Mouse (Mus musculus) urinary bladder, postnatal 25 days (tissue): ENCODE measurements around the gene Glce.

Source experiments
- DNase-seq: peaks from one replicate; pipeline ENCODE4 v3.0.0; 2022; ENCODE audit warnings: low spot score

Glce gene

GRCm38 (mm10) chr9:62122508-62123215 is at the start of gene Glce:
Glce (minus strand) TSS chr9:62122655.
- peak; percentile 94 for DNase-seq

DNA sequence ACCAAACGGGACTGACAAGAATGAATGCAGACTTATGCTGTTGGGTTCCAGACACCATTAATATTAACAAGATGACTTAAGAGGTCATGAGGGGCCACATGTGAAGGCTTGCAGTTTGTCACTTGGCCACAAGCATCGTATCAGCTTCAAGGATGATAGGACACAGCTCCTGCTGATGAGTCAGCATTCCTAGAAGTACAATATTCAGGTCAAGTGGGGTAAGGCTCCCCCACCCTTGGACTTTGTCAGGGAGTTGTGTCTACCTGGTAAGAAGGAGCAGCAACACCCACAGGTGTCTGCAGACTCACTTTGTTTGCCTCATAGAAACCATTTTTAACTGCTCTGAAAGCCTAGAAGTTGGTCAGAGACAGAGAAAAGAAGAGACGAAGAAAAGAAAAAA is 49.8 kb upstream of the Glce start:
- DNase-seq = no peak

DNA sequence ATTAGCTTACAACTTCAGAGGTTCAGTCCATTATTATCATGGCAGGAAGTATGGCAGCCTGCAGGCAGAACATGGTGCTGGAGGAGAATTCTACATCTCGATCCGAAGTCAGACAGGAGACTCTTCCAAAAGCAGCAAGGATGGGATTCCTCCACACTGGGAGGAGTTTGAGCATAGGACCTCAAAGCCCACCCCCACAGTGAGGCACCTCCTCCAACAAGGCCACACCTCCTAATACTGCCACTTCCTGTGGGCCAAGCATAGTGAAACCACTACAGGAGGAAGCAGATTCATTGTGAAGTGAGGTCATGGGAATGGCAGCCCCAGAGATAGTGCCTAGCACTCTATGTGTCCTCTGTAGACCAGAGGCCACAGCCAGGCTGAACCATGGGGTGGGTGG is 48.5 kb upstream of the Glce start:
- no peak for DNase-seq

DNA sequence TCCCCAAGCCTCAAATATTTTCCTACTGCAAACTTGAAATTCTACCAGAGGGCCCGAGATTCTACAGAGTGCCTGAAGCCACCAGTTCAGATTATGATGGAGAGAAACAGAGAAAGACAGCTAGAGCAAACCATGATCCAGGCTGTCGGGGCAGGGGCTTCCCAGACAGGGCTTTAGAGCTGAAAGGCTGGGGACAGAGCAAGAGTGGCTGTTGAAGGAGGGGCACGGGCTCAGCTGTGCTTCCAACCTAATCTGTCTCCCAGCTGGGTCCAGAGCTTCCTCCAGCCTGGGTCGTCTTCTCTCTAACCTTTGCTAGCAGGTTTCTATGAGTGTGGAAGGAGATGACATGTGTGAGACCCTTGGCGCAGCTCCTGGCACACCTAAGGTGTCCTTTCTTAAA is 44.2 kb upstream of the Glce start:
- no peak for DNase-seq

GRCm38 (mm10) chr9:62166186-62166585 is 43.7 kb upstream of the Glce start:
- DNase-seq = no peak

- DNase-seq = no peak
Measured at GRCm38 (mm10) chr9:62162889-62163291, 40.4 kb upstream of the Glce start.

DNA sequence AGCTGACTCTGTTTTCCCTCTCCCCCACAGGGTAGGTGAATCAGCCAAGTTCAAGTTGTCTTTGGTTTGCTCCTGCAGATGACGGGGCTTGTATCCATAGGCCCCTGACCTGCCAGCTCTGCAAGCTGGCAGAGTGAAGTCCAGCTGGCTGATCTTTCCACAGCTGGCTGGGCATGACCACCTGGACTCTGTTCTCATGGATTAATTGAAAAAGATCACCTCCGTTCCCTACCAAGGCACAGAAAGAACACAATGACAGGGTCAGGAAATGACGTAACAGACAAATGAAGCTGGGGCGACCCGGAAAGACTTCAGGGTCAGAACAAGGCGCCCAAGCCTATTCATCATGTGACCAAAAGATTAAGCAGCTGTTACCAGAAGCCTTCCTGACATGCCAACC is 38.3 kb upstream of the Glce start:
- DNase-seq = no peak

DNA sequence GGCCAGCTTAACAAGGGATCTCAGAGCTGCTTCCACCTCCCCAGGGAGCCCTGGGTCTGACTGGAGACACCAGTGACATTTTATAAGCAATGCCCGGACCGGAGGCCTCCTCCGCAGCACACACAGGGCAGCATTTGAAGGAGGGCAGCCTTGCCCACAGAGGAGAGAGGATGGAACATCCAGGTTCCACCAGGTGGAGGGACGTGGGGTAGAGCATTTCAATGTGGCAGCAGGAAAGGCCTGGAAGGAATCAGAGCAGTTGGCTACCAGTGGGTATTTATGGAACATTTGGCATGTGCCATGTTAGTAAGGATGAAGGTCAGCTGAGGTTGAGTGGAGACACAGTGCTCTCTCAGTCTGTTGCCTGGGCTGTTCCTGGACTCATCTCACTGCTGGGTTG is 36.3 kb upstream of the Glce start:
- DNase-seq = no peak

DNA sequence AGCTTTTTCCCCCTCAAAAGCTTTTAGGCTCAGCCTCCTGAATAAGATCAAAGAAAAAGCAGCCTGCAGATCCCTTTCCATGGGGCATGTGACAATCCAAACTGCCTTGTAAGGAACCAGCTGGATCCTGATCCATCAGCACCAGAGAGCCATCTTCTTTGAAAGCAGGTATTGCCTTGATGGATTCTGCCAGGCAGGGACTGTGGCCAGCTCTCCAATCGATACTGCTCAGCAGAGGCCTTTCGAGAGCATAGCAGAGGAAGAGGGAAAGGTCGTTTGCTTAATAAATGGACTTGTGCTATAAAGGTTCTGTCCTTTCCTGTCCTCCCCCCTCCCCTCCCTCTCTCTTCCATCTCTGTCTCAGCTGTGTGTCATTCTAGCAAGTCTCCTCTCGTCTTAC is 33.4 kb upstream of the Glce start:
- DNase-seq = no peak

- no peak for DNase-seq
Measured at GRCm38 (mm10) chr9:62155400-62155799, 32.9 kb upstream of the Glce start.

DNA sequence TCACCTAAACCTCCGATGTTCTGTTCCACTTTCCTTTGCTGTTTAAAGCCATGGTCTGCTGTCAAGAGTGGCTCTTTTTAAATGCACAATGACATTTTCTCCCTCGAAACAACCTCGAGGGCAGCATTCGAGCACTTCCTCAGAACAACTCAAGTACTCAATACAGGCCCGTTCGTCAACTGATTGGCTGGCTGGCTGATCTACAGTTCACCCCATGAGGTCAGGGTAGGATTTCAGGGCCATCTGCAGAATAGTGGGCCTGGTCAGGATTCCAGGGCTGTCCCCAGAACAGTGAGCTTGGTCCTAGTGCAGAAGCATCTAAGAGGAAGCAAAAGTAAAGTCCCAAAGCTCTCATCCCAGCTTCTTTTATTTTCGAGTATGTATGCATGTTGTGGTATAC is 32.5 kb upstream of the Glce start:
- DNase-seq = no peak

- no peak for DNase-seq
Measured at GRCm38 (mm10) chr9:62154551-62154950, 32.1 kb upstream of the Glce start.

DNA sequence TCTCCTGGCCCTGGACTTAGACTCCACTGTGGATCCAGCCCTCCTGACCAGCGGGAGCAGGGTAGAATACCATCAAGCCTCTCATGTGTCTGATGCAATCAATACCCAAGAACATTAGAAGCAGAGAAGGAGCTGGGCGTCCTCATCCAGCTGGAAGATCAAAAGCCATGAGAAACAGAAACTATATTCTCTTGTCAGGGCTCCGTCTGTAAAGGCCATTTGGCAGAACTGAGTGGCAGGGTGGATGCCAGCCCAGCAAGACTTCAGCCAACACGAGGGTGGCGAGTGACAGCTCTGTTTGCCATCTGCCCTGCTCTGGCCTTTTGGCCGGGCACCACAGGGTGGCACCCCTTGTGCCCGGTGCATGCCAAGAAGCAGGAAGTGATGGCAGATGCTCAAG is 30.8 kb upstream of the Glce start:
- DNase-seq = no peak

GRCm38 (mm10) chr9:62152506-62152905 is 30.1 kb upstream of the Glce start:
- DNase-seq = no peak

GRCm38 (mm10) chr9:62145198-62145597 is 22.7 kb upstream of the Glce start:
- no peak for DNase-seq

GRCm38 (mm10) chr9:62143428-62143827 is 21.0 kb upstream of the Glce start:
- DNase-seq = no peak

DNA sequence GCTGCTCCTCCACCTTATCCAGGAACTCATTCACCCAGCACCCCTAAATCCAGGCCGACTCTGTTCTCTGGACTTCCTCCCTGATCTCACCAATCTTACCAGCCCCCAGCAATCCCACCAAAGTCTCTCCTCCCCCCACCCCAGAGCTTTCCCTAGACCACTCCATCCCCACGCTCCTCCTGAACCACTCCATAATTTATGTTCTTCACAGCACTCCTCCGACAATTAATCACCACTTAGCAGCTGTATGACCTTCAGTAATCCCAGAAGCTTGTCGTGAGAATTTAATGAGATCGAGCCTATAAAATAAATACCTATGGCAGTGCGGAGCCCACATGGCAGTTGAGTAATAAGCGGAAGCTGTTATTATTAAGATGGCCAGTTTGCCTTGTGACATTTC is 16.6 kb upstream of the Glce start:
- no peak for DNase-seq

GRCm38 (mm10) chr9:62137259-62137658 is 14.8 kb upstream of the Glce start:
- peak; percentile 28 for DNase-seq

DNA sequence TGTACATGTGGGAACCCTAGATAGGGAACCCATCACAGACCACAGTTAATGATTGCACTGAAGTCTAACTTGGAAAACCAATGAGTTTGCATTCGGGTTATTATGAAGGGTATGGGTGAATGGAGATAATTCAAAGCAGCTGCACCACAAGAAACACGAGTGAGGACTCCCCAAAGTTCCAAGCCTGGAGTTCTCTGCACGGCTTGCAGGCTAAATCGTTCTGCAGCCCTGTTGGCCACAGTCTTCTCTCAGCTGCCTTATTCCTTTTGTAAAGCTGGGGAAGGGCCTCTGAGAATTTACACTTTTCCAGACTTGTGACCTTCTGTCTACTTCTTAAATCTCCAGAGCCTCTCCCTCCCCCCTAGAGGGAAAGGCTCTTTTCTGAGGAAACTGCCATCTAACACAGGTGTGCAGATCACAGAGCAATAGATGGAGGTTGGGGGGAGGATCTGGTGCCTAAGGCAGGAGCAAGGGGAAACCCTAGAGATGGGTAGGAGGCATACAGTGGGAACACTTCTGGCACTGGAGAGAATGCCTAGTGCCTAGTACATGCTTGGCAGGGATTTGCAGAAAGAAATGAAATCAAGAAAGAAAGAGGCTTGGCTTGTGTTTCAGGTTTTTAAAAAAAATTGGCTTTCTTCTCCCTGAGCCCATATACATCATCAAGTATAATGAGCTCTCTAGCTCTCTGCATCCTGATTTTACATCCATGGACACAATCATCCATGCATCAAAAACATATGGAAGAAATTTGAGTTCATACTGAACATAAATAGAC is 9.7 kb upstream of the Glce start:
- DNase-seq = no peak

GRCm38 (mm10) chr9:62130746-62131145 is 8.3 kb upstream of the Glce start:
- DNase-seq = no peak

GRCm38 (mm10) chr9:62128056-62128455 is 5.6 kb upstream of the Glce start:
- no peak for DNase-seq

GRCm38 (mm10) chr9:62125986-62126575 is 3.6 kb upstream of the Glce start:
- DNase-seq = no peak

DNA sequence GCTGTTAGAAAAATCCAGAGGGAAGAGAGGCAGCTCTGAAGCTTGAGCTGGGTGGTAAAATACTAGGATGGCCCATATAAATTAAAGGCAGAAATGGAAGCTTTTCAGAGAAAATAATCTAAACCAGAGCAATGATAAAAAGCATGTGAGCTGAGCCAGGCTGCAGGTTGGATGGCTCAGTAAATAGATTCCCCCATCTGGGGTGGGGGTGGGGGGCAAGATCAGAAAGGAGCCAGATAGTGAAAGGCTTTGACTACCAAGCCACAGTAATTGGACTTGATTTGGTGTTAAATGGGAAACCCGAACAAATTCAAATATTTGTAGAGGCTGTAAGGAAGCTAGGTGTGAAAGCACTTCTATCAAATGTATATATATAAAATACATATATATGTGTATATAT is 1.8 kb upstream of the Glce start:
- no peak for DNase-seq
